Mouse (Mus musculus) hematopoietic stem cell, adult 5-6 weeks (primary cell): ENCODE data around the gene Msantd2. TPM values are rescaled to one million over a fixed set of nuclear protein-coding genes. Genes with fewer than 3 reads are reported as not detected.

ENCODE experiments used
- total RNA-seq: library from RNA; stranded (forward); fragments of 172-1452, 232-1000 nt; gene quantifications from 2 replicates; pipeline ENCODE4 v1.2.3, GENCODE M21; 2017

Msantd2 gene
- total RNA-seq, 1 experiment from 2014 or later = 44.3 TPM

Other genes starting within 250 kb of the Msantd2 start
- 0.55 and 0.69 TPM in 2 replicates for gene Slc37a2, start 233.6 kb upstream of the Msantd2 start, total RNA-seq
- 18.2 and 20.9 TPM in 2 replicates for gene Ccdc15, start 140.9 kb upstream of the Msantd2 start, total RNA-seq
- gene Hepacam, start 122.0 kb upstream of the Msantd2 start, total RNA-seq = not detected in 2 replicates
- gene Robo4, start 87.4 kb upstream of the Msantd2 start, total RNA-seq = 6.2 and 13.4 TPM in 2 replicates
- gene Robo3, start 56.1 kb upstream of the Msantd2 start, total RNA-seq = 1.4 and 2.3 TPM in 2 replicates
- gene Esam, start 38.8 kb downstream of the Msantd2 start, total RNA-seq = 12.3 and 15.7 TPM in 2 replicates
- 2.2 and 4.9 TPM in 2 replicates for gene Vsig2, start 49.9 kb downstream of the Msantd2 start, total RNA-seq
- gene Nrgn, start 63.6 kb downstream of the Msantd2 start, total RNA-seq = 24.4 and 42.0 TPM in 2 replicates
- 26.1 and 29.4 TPM in 2 replicates for gene Siae, start 66.4 kb downstream of the Msantd2 start, total RNA-seq
- 6.2 and 24.1 TPM in 2 replicates for gene Spa17, start 124.4 kb downstream of the Msantd2 start, total RNA-seq
- 59.9 and 89.5 TPM in 2 replicates for gene Tbrg1, start 168.0 kb downstream of the Msantd2 start, total RNA-seq
- not detected in 2 replicates for gene Panx3, start 179.9 kb downstream of the Msantd2 start, total RNA-seq
- not detected in 2 replicates for gene Olfr160, start 226.9 kb downstream of the Msantd2 start, total RNA-seq